Mouse (Mus musculus) c-Kit-negative CD71-positive TER-119-positive erythroid progenitor cells, embryonic 14.5 days (primary cell): ENCODE results near the gene Phyhipl.

Experiments used
- DNase-seq: peaks from one replicate; pipeline ENCODE4 v3.0.0-alpha.2; 2013; ENCODE audit warnings: low read depth, low spot score

Phyhipl gene

GRCm38 (mm10) chr10:70533301-70533781 is 122.4 kb downstream of the Phyhipl start:
- DNase-seq = no peak

DNA sequence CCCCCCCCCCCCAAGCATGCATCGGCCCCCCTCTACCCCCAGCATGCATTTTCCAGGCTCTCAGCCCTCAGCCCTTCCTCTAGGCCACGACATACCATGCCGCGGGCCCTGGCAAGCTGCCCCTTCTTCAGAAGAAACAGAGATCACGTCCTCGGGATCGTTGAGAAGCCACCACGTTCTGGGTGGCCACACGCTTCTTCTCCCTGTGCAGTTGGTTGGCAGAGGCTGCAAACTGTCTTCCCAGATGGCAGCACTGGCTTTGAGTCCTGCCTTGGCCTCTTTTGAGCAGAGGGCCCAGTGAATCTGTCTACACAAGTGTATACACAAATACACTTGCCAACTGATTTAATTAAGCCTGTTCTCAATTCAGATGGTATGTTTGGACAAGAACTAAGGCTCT is 123.5 kb downstream of the Phyhipl start:
- DNase-seq = no peak

- no peak for DNase-seq
Observed at GRCm38 (mm10) chr10:70530185-70530823, 125.5 kb downstream of the Phyhipl start.

GRCm38 (mm10) chr10:70521379-70521778 is 134.4 kb downstream of the Phyhipl start:
- no peak for DNase-seq

GRCm38 (mm10) chr10:70520143-70521131 is 135.3 kb downstream of the Phyhipl start:
- DNase-seq = no peak

- DNase-seq = no peak
Observed at GRCm38 (mm10) chr10:70519640-70520099, 136.1 kb downstream of the Phyhipl start.

GRCm38 (mm10) chr10:70516661-70517060 is 139.1 kb downstream of the Phyhipl start:
- DNase-seq = no peak

GRCm38 (mm10) chr10:70514848-70515247 is 140.9 kb downstream of the Phyhipl start:
- DNase-seq = no peak

DNA sequence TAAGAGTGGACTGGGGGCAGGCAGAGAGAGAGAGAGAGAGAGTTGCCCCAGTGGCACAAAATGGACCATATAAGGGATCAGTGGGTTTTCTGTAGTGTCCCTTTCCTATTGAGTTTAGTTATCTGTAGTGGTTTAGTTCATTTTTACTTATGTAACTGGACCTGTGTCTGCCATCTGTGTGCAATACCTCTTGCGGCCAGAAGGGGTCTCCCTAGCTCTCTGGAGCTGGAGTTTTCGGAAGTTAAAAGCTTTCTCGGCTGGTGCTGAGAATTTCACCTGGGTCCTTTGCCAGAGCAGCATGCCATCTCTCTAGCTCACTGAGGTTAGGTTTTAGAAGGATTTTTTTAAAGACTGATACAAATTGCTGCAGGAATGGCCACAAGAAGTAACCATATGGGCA is 147.9 kb downstream of the Phyhipl start:
- no peak for DNase-seq
